Mouse (Mus musculus) bone marrow macrophage, adult 2 months (primary cell): ENCODE measurements around the gene Akr1c6. TPM values are rescaled to one million over a fixed set of nuclear protein-coding genes. Genes with fewer than 3 reads are reported as not detected.

ENCODE experiments used
- H3K27ac ChIP-seq: 2 replicates; pipeline ENCODE4 v1.5.1; 2012; ENCODE audit warnings: low read depth, low read length; ENCODE audit not compliant: insufficient read depth
- H3K4me1 ChIP-seq: 2 replicates; pipeline ENCODE4 v1.6.1; 2012; ENCODE audit warnings: low read length; ENCODE audit not compliant: control insufficient read depth, insufficient read depth
- H3K4me3 ChIP-seq: 2 replicates; pipeline ENCODE4 v1.5.1; 2012; ENCODE audit warnings: mild to moderate bottlenecking, low read length, moderate library complexity; ENCODE audit not compliant: insufficient read depth
- CTCF ChIP-seq: IDR thresholded peaks from 2 replicates; pipeline ENCODE4 v1.5.1; 2012; ENCODE audit warnings: low read depth, mild to moderate bottlenecking, low read length, moderate library complexity
- POLR2A ChIP-seq: IDR thresholded peaks from 2 replicates; pipeline ENCODE4 v1.6.1; 2012; ENCODE audit warnings: mild to moderate bottlenecking, low read depth, low read length, borderline replicate concordance
- polyA plus RNA-seq: library from polyadenylated mRNA; stranded (reverse); fragments of >200 nt; gene quantifications from 2 replicates; pipeline ENCODE4 v1.2.4, GENCODE M21; 2012; ENCODE audit not compliant: missing spikeins, insufficient read depth, insufficient read length

Akr1c6 gene
- polyA plus RNA-seq, 1 experiment: not detected

DNA sequence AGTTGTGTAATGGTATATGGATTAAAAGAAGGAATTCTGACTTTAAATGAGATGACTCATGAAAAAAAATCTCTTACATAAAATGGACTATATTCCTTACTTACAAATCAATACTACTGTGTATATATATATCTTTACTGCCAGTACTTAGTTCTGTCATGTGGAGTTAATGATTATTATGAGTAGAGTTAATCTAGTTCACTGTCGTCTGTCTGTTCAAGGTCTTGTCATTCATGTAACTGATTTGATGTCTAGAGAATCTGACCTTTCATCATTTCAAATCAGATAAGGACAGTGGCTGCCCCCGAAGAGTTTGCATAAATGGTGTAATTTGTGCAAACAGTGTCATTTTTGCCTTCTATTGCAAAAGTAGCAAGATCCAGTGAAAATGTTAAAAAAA is 5.1 kb upstream of the Akr1c6 start:
- TF ChIP-seq POLR2A: no peak
- Histone ChIP-seq H3K4me3 (no peak overlapping the region), H3K4me1 (no peaks in the 10 kb centered on the region), H3K27ac (no peak overlapping the region)

DNA sequence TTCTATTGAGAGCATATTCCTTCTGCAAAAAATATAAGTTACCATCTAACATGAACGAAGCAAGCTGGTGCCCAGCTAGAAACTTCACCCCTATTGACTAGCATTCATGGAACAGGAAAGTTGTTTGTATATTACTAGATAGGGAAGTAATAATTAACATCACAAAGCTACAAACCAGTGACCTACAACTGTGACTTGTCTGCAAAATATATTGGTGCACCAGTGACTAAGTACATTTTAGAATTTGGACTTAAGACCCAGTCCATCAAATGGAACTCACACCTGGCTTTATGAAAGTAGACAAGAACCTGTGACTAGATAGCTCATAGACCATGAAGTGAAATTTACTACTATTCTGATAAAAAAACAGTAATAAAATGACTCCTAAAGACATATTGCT is 3.0 kb upstream of the Akr1c6 start:
- no peak overlapping the region for H3K27ac ChIP-seq
- no peak overlapping the region for H3K4me3 ChIP-seq
- TF ChIP-seq POLR2A (no peak), CTCF (no peak)

DNA sequence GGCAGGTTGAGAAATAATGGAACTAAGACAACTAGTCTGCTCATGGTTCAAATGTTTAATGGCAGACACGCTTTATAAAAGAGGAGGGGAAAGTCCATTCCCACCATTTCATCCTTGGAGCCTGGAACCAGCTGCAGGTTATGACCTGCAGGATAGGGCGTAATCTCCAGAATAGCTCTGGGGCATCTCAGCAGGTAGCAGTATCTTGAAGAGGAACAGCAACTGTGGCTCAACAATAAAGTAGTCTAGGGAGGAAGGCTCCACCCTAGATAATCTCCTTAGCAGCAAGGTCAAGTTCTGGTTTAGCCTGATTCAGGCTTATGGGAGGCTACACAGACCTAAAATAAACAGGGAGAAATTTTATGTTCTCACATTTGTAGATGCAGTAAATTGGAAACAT is 31.5 kb downstream of the Akr1c6 start:
- H3K4me1 ChIP-seq: no peaks in the 10 kb centered on the region
- H3K4me3 ChIP-seq: no peak overlapping the region
- no peak overlapping the region for H3K27ac ChIP-seq
- no peak for TF ChIP-seq CTCF
- TF ChIP-seq POLR2A: no peak

More for the DNA sequence above, 3.0 kb upstream of the Akr1c6 start:
- no peaks in the 10 kb centered on the region for H3K4me1 ChIP-seq

DNA sequence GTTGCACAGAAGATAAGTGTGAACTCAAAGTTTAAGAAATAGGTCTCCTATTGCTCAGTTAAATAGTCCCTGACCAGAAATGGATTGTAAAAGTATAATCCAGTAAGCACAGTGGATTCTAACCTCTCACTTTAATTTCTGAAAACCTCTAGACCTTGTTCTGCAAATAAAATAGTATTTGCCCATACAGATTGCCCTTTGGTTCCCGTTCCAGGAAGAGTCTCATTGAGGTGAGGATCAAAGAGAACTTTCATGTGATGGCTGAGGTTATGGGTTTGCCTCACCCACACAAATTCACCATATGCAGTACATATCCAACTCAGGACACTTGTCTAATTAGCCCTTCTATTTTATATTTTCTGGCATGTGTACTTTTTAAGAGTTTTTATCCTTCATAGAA is 33.8 kb downstream of the Akr1c6 start:
- Histone ChIP-seq H3K4me1 (no peaks in the 10 kb centered on the region), H3K27ac (no peak overlapping the region), H3K4me3 (no peak overlapping the region)
- TF ChIP-seq CTCF: no peak
- no peak for TF ChIP-seq POLR2A

Other genes with a start within 250 kb of the Akr1c6 start
- gene Akr1c13, start 243.2 kb upstream of the Akr1c6 start, polyA plus RNA-seq: 47.6 and 49.0 TPM in 2 replicates
- not detected in 2 replicates for gene Akr1c19, start 205.6 kb upstream of the Akr1c6 start, polyA plus RNA-seq
- 6.1 and 7.4 TPM in 2 replicates for gene Akr1c12, start 154.9 kb upstream of the Akr1c6 start, polyA plus RNA-seq
- gene Akr1c20, start 89.0 kb downstream of the Akr1c6 start, polyA plus RNA-seq: not detected in 2 replicates
- gene Akr1c21, start 139.8 kb downstream of the Akr1c6 start, polyA plus RNA-seq: not detected in 2 replicates
- 20.2 and 34.8 TPM in 2 replicates for gene Akr1e1, start 174.9 kb downstream of the Akr1c6 start, polyA plus RNA-seq